Mouse (Mus musculus) adrenal gland, adult 2 months (tissue): ENCODE measurements around the gene Hand2. TPM values are rescaled to one million over a fixed set of nuclear protein-coding genes. Genes with fewer than 3 reads are reported as not detected.

Experiments
- DNase-seq: peaks from one replicate; pipeline ENCODE4 v3.0.0; 2021
- polyA plus RNA-seq: library from polyadenylated mRNA; depleted of rRNA; stranded (reverse); fragments of >200 nt; gene quantifications from 2 replicates; pipeline ENCODE4 v1.2.3, GENCODE M21; 2012
- total RNA-seq, 2 experiments: library from RNA; stranded (reverse); gene quantifications; 2 replicates each; pipeline ENCODE4 v1.2.3; 2021

Hand2 gene
- total and polyA plus RNA-seq, 3 experiments: 30.6 to 56.3 (median 46.9) TPM

GRCm38 (mm10) chr8:57341541-57341840 lies 20.7 kb downstream of the Hand2 start:
- DNase-seq: no peak

- no peak for DNase-seq
Observed at GRCm38 (mm10) chr8:57342386-57343090, 21.8 kb downstream of the Hand2 start.

- no peak for DNase-seq
Observed at GRCm38 (mm10) chr8:57343731-57344315, 23.0 kb downstream of the Hand2 start.

DNA sequence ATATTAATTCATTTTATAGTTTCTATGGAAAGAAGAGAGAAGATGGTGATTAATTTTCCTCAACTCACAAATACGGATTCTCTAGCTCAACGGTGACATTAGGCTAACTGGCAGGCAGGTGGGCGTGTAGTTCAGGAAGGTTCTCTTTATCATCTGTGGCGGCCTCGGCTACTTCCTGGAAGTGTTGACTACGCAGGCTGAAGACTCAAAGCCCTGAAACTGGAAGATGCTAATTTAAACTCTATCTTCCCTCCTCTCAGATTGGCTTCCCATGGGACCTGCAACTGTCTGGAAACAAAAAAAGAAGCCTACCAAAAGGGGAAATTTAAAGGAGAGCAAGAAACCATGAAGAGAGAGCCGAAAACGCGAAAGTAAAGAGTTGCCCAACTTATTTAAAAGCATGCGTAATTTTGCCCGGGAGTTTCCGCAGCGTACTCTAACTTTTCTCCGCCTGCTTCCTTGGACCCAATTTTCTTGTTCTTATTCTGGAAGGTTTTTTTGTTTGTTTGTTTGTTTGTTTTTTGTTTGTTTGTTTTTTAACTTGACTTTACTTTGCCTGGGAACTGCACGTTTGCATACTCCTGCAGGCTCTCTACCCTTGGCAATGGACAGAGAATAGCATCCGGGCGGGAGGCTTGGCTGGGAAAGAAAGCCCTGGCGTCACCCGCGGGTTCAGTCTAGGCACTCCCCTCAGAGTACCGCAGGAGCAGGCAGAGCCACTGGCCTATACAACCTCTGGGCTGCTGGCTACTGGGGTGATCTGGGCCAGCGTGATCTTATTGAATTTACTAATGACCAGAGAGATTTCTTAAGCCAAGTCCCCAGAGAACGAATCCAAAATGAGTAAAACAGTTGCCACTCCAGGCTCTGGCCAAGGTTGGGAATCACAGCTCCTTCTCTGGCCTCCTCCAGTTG lies 24.4 kb downstream of the Hand2 start:
- no peak for DNase-seq

DNA sequence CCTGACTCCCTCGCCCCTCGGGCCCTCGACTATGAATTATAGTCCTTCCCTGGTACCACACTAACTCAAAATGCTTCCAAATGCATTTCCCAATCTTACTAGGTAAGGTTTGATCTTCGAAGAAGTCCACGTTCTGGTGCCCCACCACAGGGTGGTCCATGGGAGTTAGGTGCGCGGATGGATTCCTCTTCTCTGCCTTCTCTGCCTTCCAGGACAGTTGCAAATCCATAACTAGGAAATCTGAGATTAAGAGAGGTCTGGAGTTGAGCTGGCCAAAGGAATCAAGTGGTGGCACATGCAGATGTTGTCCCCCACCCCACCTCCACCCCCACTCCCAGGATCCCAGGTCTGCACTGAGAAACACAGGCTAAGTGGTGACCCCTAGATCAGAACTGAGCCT lies 25.6 kb downstream of the Hand2 start:
- DNase-seq: no peak

- DNase-seq: no peak
Observed at GRCm38 (mm10) chr8:57347141-57347540, 26.4 kb downstream of the Hand2 start.

DNA sequence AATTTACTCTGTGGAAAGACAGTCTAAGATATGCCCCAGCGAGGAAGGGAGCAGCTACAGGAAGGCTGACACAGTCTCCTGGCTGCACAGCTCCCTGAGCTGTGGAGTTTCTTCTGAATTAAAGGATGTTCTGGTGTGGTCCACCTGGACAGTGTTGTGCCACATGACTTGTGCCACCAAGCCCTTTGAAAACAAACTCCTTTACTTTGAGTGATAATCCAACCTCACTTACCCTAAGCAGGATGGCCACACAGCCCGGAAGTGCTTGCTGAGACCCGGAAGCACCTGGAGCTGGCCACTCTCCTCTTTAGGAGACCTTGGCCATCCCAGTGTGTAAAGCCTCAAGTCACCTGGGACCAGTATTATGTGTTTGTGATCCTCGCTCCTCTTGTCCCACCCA lies 27.5 kb downstream of the Hand2 start:
- DNase-seq: no peak

DNA sequence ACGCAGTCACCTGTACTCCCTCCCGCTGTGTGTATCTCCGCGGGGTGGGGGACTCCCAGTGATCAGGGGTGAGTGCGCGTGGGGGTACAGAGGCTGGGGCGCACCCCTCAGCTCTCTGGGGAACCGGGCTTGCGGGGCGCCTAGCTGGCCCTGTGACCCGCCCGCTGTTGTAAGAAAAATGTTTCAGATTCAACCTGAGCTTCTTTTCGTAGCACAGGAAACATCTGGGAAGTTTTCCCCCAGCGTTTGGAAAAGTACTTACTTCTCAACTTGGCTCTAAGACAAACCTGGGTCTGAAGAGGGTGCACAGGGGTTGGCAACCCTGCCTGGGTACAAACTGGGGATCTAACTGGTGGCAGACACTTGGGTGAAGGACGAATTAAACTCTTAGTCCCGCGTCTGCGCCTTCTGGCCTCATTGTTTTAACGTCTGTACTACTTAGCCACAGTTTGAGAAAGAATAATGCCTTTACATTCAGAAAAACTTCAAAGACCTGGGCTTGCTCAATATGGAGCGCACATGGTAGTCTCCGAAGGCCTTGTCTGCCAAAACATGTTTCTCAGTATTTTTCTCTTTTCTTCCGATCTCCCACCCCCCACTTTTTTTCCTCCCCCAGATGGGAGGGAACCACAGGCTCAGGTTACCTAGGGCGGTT lies 28.2 kb downstream of the Hand2 start:
- DNase-seq: no peak

DNA sequence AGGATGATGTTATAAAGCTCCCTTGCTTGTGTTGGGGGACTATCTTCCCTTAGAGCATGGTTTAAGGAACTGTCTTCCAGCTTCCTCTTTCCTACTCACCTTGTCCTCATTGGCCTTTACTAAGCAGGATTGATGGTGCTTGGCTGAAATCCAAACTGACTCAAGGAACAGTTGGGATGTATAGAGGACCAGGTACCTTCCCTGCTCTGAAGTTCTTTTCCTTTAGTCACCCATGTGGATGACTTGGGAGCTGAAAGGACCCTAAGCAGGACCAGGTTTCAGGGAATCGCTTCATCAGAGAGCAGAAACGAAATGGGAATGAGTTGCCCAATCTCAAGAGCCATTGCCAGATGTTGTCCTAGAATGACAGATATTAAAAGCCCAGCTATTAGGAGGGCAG lies 31.1 kb downstream of the Hand2 start:
- no peak for DNase-seq

- peak; percentile 31 for DNase-seq
Observed at GRCm38 (mm10) chr8:57353346-57354305, 32.8 kb downstream of the Hand2 start.

DNA sequence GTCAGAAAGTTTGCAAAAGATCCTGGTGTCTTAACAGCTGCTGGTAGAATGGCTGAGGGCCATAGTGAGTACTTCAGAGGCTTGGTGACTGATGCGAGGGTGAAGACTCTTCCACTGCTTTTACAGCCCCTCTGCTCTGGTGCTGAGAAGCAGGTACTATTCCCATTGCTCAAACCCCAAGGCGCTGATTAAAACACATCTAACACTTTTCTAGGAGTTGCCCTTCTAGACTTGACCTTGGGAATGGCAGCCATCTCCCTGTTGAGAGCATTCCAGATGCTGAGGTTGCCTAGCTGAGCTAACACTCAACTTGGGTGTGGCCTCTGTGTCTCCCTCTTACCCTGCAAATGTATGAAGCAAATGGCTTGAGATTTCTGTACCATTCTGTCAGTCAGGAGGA lies 34.1 kb downstream of the Hand2 start:
- DNase-seq: no peak

DNA sequence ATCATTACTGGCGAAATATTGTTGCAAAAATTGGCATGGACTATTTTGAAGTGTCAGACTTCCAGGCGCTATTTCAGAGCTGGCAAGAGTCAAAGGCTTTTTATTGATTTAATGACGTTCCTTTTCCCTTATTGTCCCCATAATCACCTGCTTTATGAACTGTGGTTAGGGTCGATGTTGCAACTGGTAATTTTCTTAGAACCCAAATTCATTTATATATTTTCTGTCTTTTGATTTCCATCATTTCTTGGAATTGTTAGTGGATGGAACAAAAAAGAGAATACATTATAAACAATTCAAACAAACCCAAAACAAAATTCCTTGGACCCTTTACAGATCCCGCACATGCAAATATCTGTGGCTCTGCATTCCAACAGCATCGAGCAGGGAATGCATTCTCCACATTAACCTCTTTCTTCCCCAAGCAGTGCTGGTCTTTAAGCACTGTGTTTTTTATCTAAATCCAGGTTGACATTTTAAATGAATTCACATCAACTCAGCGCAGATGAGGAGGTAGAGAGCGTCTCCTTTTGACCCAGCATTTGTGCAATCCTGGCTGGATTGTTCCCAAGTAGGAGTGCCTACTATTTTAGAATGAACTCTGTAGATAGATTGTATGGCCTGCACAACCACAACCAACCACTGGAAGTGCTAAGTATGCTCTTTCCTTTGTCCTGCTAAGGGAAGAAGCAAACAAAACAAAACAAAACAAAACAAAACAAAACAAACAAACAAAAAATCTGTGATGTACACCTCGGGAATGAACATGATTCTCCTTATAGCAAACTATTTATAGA lies 35.9 kb downstream of the Hand2 start:
- no peak for DNase-seq

DNA sequence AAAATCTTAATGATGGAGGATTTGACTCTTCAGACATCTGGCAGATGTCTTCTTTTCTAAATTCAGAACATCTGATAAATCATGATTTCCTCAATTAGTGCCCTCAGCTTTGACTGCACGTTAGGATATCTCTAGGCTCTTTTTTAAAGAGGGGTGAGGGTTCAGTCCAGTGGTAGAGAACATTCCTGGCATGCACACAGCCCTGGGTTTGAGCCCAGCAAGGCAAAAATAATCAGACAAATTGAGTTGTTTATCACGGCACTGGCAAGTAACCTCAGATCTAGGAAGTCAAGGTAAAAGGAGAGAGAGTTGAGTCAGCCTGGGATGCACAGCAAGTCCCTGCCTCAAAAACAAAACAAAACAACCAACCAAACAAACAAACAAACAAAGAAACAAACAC lies 39.7 kb downstream of the Hand2 start:
- DNase-seq: peak; percentile 13

- DNase-seq: peak; percentile 13
Observed at GRCm38 (mm10) chr8:57361003-57361805, 40.4 kb downstream of the Hand2 start.

GRCm38 (mm10) chr8:57362881-57363280 lies 42.1 kb downstream of the Hand2 start:
- DNase-seq: peak; percentile 78

DNA sequence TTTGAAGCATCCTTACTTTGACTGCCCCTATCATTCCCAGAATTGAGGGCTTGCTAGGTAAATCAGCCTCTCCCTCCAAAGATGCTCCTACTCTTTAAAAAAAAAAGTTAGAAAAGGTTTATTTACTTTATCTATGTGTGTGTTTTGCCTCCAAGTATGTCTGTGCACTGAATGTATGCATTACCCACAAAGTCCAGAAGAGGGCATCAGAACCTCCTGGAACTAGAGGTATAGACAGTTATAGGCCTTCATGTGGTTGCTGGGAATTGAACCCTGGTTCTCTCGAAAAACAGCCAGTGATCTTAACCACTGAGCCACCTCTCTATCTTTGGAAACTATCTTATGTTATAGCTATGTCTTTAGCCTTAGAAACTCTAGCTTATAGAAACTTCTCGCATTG lies 53.3 kb downstream of the Hand2 start:
- no peak for DNase-seq
